Mouse (Mus musculus) C3H10T1/2 (cell line): ENCODE data around the gene Slc10a1. TPM values are rescaled to one million over a fixed set of nuclear protein-coding genes. Genes with fewer than 3 reads are reported as not detected.

Source experiments
- polyA plus RNA-seq, 2 experiments: library from polyadenylated mRNA; unstranded; fragments of >200 nt; fragmentation: generic; extraction: Trizol; gene quantifications; one replicate each; pipeline ENCODE4 v1.2.1; 2012; ENCODE audit warnings: missing spikeins in 2 of 2

The Slc10a1 gene
- polyA plus RNA-seq: under 1 TPM in 1 of 2 experiments, not detected in 1; 0.17 TPM

GRCm38 (mm10) chr12:80968605-80969004, at the start of gene Slc10a1:
Gene Slc10a1, minus strand, starts transcription at chr12:80968705.

GRCm38 (mm10) chr12:80945334-80945995, 23.0 kb downstream of the Slc10a1 start, which contains the start of gene Srsf5:
Gene Srsf5, plus strand, starts transcription at chr12:80945504.

Other genes starting within 250 kb of the Slc10a1 start
- gene Ccdc177, start 208.0 kb downstream of the Slc10a1 start, polyA plus RNA-seq: under 1 TPM in 1 of 2 experiments, not detected in 1; 0.01 TPM
- gene Susd6, start 178.2 kb downstream of the Slc10a1 start, polyA plus RNA-seq: 10 to 100 TPM in 1 of 2 experiments, 1 to 10 TPM in 1; 1.7 to 13.6 TPM
- gene Srsf5, start 23.2 kb downstream of the Slc10a1 start, polyA plus RNA-seq: 100 to 1,000 TPM in 1 of 2 experiments, 10 to 100 TPM in 1; 20.0 to 141 TPM
- gene Smoc1, start 58.1 kb upstream of the Slc10a1 start, polyA plus RNA-seq: under 1 TPM; 0.08 to 0.21 TPM